Mouse (Mus musculus) neutrophil, adult 65 days (primary cell): ENCODE measurements around the gene Unc13c. TPM values are rescaled to one million over a fixed set of nuclear protein-coding genes. Genes with fewer than 3 reads are reported as not detected.

Experiments
- total RNA-seq: library from RNA; stranded (reverse); gene quantifications from 2 replicates; pipeline ENCODE4 v1.2.4, GENCODE M21; 2023

Gene Unc13c
- total RNA-seq = not detected in 2 replicates

DNA sequence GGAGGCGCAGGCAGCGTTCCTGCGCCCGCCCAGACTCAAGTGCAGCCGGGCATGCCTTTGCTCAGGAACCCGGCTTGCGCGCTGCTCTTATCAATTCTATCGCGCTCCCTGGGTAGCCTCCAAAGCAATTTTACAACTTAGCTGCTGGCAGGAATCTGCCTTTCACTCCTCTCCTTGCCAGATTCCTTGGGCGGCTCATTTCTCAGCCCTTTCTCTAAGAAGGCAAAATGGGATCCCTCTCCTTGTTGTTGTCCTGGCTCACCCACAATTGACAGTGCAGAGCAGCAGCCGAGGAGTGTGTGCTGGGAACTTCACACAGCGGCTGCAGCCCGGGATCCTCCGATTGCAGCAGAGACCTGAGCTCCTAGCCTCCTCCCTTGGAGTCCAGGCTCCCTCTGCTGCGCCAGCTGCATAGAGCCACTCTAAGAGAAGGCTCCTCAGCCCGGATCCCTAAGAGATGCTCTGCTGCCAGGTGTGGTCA is at the start of gene Unc13c:
TSS of gene Unc13c (minus strand) at position 326 of the 481 bp plus-strand sequence.

Other genes starting within 250 kb of the Unc13c start
- gene Wdr72, start 141.4 kb upstream of the Unc13c start, total RNA-seq = not detected in 2 replicates